Mouse (Mus musculus) ZHBTc4 (cell line): Measurements from ENCODE around the gene Arid2.

Experiments
- DNase-seq: peaks from one replicate; pipeline ENCODE4 v3.0.0-alpha.2; 2011; ENCODE audit warnings: low read depth, low spot score

Arid2 gene

GRCm38 (mm10) chr15:96408717-96409121, 121.4 kb downstream of the Arid2 start:
- DNase-seq: peak; percentile 54

DNA sequence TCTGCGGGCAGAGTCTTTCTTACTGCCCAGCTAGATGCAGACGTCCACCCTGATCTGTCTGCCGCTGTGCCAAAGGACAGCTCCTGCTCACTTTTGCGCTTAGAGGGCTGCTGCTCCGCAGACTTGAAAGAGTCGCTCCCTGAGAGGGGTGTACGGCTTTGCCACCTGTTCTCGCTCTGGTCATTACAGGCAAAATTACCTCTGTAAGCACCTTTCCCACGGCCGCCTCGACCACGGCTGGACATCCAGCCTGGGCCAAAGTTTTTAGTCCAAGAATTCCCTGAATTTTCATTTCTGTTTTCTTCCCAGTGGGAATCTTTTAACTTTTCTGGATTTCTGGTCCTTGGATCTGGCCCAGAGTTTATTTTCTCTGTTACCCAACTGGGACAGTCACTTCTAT, 130.8 kb downstream of the Arid2 start:
- no peak for DNase-seq

DNA sequence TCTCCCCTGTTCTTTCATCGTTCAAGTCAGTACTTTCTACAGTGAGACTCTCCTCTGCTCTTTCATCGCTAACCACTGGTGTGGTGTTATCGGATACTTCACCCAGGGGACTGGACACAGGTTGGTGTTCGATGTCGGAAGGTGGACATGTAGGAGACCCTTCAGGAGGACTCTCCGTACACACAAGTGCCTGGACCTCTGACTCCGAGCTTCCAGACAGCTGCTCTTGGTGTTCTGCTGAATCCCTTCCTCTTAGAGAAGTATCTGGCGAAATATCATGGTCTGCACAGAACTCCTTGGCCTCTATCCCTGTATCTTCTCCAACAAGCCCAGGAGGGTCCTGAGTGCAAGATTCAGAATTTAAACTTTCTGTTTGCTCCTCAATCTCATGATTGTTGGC, 132.6 kb downstream of the Arid2 start:
- no peak for DNase-seq

GRCm38 (mm10) chr15:96434202-96434601, 146.9 kb downstream of the Arid2 start:
- no peak for DNase-seq

DNA sequence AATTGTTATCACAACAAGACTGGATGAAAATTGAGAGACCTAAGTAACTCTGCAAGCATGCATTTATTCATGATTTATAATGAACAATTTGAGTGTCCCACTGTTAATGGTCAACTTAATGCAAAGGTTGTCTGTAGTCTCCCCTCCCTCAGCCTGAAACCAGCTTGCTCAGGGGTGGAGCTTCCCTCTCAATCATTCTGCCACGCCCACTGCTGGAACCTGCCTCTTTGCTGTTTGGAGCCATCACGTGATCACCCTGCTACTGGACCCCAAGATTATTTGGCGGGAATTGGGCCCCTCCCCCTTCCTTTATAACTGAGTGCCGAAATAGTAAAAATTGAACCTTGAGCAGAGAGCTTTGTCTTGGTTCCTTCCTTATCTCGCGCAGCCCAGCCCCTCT, 154.2 kb downstream of the Arid2 start:
- DNase-seq: peak; percentile 68

DNA sequence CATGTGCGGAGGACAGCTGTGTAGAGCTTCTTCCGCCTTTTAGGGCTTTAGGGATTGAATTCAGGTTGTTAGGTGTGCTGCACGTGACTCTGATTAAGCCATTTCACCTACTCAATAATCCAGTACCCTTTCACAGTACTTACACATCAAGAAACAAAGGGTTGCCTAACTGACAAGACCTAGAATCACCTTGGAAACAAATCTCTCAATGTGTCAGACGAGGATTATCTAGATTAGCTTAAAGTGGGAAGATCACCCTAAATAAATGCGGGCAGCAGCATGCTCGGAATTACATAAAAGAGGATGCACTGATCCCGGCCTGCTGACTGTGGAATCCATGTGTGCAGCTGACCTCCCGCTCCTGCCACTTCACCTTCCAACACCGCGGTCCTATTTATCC, 159.5 kb downstream of the Arid2 start:
- DNase-seq: no peak

- no peak for DNase-seq
Observed at GRCm38 (mm10) chr15:96448656-96449299, 161.5 kb downstream of the Arid2 start.

GRCm38 (mm10) chr15:96453346-96453745, 166.0 kb downstream of the Arid2 start:
- no peak for DNase-seq
